Mouse (Mus musculus) cerebral cortex, adult 2 months (tissue): ENCODE data around the gene Col2a1.

Source experiments
- WGBS: fragments of 180-500 bp; shearing (Covaris S2); methylation state at CpG from one replicate; pipeline ENCODE4 v1.1.7; 2018; 5-methylcytosine and 5-hydroxymethylcytosine counted together

Col2a1 gene

GRCm38 (mm10) chr15:98003822-98004739, at the start of gene Col2a1:
Gene Col2a1 (minus strand): TSS chr15:98004695.
- 2% methylated on average over 59 of the region's 59 CpGs for WGBS

- WGBS: 82% methylated on average over 5 of the region's 5 CpGs
Measured at GRCm38 (mm10) chr15:98051685-98052084, 47.2 kb upstream of the Col2a1 start.

GRCm38 (mm10) chr15:98048918-98049700, 44.6 kb upstream of the Col2a1 start:
- WGBS: 93% methylated on average over 13 of the region's 13 CpGs

- WGBS: 88% methylated on average over 5 of the region's 5 CpGs
Measured at GRCm38 (mm10) chr15:98044387-98044786, 39.9 kb upstream of the Col2a1 start.

- 59% methylated on average over 6 of the region's 6 CpGs for WGBS
Measured at GRCm38 (mm10) chr15:98043967-98044366, 39.5 kb upstream of the Col2a1 start.

GRCm38 (mm10) chr15:98042508-98042907, 38.0 kb upstream of the Col2a1 start:
- 93% methylated on average over 12 of the region's 12 CpGs for WGBS

- WGBS: 94% methylated on average over 10 of the region's 10 CpGs
Measured at GRCm38 (mm10) chr15:98039682-98040081, 35.2 kb upstream of the Col2a1 start.

- 97% methylated on average over 5 of the region's 5 CpGs for WGBS
Measured at GRCm38 (mm10) chr15:98036578-98036977, 32.1 kb upstream of the Col2a1 start.

- WGBS: 48% methylated on average over 3 of the region's 3 CpGs
Measured at GRCm38 (mm10) chr15:98035076-98035755, 30.7 kb upstream of the Col2a1 start.

GRCm38 (mm10) chr15:98033233-98033748, 28.8 kb upstream of the Col2a1 start:
- 76% methylated on average over 9 of the region's 9 CpGs for WGBS

- WGBS: 79% methylated on average over 6 of the region's 6 CpGs
Measured at GRCm38 (mm10) chr15:98029798-98030197, 25.3 kb upstream of the Col2a1 start.

- WGBS: 49% methylated on average over 12 of the region's 12 CpGs
Measured at GRCm38 (mm10) chr15:98026967-98027904, 22.7 kb upstream of the Col2a1 start.

- WGBS: 48% methylated on average over 4 of the region's 4 CpGs
Measured at GRCm38 (mm10) chr15:98025611-98026010, 21.1 kb upstream of the Col2a1 start.

GRCm38 (mm10) chr15:98023137-98023536, 18.6 kb upstream of the Col2a1 start:
- WGBS: 58% methylated on average over 3 of the region's 3 CpGs

GRCm38 (mm10) chr15:98021886-98022285, 17.4 kb upstream of the Col2a1 start:
- 70% methylated on average over 2 of the region's 2 CpGs for WGBS

- 84% methylated on average over 3 of the region's 3 CpGs for WGBS
Measured at GRCm38 (mm10) chr15:98019047-98019446, 14.6 kb upstream of the Col2a1 start.

GRCm38 (mm10) chr15:98017925-98018324, 13.4 kb upstream of the Col2a1 start:
- 85% methylated on average over 4 of the region's 4 CpGs for WGBS

- 56% methylated on average over 6 of the region's 6 CpGs for WGBS
Measured at GRCm38 (mm10) chr15:98012810-98013209, 8.3 kb upstream of the Col2a1 start.

GRCm38 (mm10) chr15:98005181-98005580, 686 bp upstream of the Col2a1 start:
- 39% methylated on average over 11 of the region's 11 CpGs for WGBS

- 5% methylated on average over 19 of the region's 19 CpGs for WGBS
Measured at GRCm38 (mm10) chr15:98004740-98005159, 255 bp upstream of the Col2a1 start.
